Mouse (Mus musculus) forelimb bud, embryonic 11.5 days (tissue): ENCODE measurements at regions not wholly inside any gene's neighbourhood (a gene's known extent, or its start where the extent isn't known, plus 50 kb on each side); places are given as distances from the start of the nearest gene placed in this dataset.

Experiments used
- DNase-seq: peaks from one replicate; pipeline ENCODE4 v3.0.0-alpha.2; 2012; ENCODE audit warnings: low read depth, low spot score

GRCm38 (mm10) chrX:129390920-129391319, 358.6 kb upstream of the Diaph2 start:
- DNase-seq, result no peak

GRCm38 (mm10) chrX:129407778-129408177, 341.8 kb upstream of the Diaph2 start:
- no peak for DNase-seq

DNA sequence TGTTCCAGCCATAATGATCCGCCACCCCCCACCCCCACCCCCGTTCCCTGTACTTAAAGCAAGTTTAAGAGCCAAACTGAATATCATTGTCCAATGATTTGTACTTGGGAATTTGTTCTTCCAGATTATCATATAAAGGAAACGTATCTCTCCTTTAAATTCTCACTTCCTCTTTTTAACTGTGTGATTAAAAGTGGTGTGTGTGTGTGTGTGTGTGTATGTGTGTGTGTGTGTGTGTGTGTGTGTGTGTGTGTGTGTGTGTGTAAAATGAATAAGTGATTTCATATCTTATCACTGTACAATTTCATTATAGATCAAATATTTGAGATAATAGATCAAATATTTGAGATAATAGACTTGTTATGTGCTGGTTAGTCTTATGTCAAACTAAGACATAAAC, 339.5 kb upstream of the Diaph2 start:
- DNase-seq, result no peak

GRCm38 (mm10) chrX:129412939-129413627, 336.5 kb upstream of the Diaph2 start:
- no peak for DNase-seq

GRCm38 (mm10) chrX:129413628-129414000, 335.9 kb upstream of the Diaph2 start:
- DNase-seq, result no peak

DNA sequence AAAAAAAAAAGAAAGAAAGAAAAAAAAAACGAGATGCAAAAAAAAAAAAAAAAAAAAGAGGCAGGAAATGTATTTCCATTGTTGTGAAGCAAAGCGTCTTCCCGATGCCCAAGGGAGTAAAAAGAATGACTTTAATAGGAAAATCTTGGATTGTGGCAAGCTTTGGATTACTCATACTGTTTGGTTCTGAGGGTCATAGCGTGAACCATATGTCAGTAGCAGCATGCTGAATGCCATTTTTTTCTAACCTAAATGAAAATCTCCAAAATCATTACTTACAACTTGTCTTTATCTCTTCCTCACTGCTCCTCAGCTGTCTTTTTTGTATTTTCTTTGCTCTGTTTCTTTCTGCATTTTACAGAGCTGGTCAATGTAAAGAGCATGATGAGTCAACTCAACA, 334.2 kb upstream of the Diaph2 start:
- DNase-seq, result no peak

DNA sequence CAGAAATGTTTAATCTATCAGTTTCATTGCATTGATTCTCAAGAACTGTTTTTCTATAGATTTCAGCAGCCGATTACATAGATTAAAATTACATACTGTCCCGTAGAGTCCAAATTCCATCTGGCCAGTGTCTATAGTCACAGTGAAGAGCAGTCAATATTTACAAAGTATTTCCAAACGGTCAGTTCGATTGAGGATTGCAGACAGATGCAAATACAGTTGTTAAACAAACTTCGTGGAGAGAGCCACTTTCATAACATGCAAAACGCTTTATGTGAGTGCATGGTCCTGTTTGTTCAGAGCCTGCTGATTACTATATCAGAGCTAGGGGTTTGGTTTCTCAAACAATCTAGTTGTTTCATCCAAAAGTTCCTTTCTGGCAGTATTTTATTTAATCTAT, 301.0 kb upstream of the Diaph2 start:
- DNase-seq, result no peak

GRCm38 (mm10) chrX:129476216-129476615, 273.3 kb upstream of the Diaph2 start:
- no peak for DNase-seq

DNA sequence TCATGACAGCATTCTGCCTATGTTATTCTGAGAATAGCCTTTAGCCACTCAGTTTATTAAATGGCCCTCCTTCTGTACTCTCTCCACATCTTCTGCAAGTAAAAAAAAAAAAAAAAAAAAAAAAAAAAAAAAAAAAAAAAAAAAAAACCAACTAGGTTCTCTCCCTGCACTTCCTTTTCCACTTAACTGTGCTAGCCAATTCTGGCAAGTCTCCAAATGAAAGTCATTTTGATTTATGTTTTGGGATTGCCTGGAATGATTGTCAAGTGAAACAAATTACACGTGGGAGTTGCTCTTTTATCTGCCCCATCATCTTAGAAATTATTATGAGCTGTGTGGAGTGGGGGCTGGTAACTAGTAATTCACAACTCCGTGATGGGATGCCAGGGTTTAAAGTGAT, 255.0 kb upstream of the Diaph2 start:
- DNase-seq, result peak; percentile 3
